Mouse (Mus musculus): ENCODE measurements around the gene Ttc1. TPM values are rescaled to one million over a fixed set of nuclear protein-coding genes. Genes with fewer than 3 reads are reported as not detected.

Ttc1 gene
- polyA plus RNA-seq, 1 experiment from 2014 or later: 60.7 TPM

DNA sequence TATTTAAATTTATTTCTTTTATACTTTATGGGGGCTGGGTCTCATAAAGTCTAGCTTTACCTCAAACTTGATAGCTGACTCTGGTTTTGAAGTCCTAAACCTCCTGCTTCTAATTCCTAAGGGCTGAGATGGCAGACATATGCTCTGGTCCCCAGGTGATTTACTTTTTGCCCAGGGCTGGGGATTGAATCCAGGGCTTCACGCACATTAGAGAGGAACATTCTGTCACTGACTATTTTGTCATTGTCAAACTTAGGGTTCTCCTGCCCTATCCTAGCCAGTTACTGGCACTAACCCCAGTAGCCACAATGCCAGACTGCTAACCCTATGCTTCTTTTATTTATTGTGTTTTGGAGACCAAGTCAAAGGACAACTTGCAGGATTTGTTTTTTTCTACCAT lies 59.0 kb downstream of the Ttc1 start:
- H3K4me1 ChIP-seq (ENCODE audit: control insufficient read depth, insufficient read depth, low read length): no peaks in the 10 kb centered on the region; the same call in 1 of the 2 replicates
- 90% methylated on average over 1 of the region's 1 CpGs for WGBS

DNA sequence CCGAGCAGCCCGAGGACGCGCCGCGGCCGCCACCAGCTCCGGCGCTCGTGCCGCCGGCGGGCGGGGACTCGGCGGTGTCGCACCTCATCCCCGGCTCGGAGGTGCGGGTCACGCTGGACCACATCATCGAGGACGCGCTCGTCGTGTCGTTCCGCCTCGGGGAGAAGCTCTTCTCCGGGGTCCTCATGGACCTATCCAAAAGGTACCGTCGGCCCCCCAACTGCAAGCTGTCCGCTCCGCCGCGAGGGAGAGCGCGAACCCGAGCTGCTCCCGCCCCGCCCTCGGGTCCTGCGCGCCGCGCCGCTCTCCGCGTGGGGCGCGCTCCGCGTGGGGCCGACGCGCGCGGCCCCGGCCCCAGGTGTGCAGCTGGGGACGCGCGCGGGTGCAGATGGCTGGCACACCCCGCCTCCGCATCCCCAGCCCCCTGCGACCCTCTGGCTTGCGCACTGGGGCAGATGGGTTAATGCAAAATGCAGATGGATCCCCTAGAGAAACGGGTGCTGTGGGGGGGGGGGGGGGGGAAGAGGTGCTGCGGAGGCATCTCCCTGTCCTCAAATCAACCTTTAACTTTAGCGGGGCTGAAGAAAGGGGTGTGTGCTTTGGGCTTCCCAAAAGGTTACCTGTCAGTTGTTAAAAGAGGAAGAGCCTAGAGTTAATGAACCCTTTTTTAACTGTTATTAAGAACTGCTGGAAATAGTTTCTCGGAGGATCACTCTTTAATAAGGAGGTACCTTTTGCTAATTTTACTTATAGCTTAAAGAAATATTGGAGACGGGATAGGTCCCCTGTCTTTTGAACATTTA lies 65.2 kb downstream of the Ttc1 start:
- under 1% methylated on average over 72 of the region's 72 CpGs for WGBS
- H3K9me3 ChIP-seq (replicated peaks; ENCODE audit: control insufficient read depth, low read length): no peaks in the 10 kb centered on the region

More for the DNA sequence above, 59.0 kb downstream of the Ttc1 start:
- no peak overlapping the region for H3K9ac ChIP-seq (ENCODE audit: low read length)
- H3K4me3 ChIP-seq (replicated peaks; ENCODE audit: low read length): no peak overlapping the region
- no peak overlapping the region for H3K4me2 ChIP-seq (ENCODE audit: low read depth, low read length)
- ATAC-seq (ENCODE audit: insufficient read depth, low FRiP score): no peak
- no peaks in the 10 kb centered on the region for H3K27me3 ChIP-seq (ENCODE audit: control insufficient read depth, insufficient read depth, low read length)
- peaks cover 7% of the 10 kb centered on the region; the same call in 1 of the 2 replicates for H3K36me3 ChIP-seq (ENCODE audit: control insufficient read depth, insufficient read depth, low read length)
- no peak overlapping the region for H3K27ac ChIP-seq (ENCODE audit: low read length)
- no peaks in the 10 kb centered on the region for H3K9me3 ChIP-seq (replicated peaks; ENCODE audit: control insufficient read depth, low read length)

DNA sequence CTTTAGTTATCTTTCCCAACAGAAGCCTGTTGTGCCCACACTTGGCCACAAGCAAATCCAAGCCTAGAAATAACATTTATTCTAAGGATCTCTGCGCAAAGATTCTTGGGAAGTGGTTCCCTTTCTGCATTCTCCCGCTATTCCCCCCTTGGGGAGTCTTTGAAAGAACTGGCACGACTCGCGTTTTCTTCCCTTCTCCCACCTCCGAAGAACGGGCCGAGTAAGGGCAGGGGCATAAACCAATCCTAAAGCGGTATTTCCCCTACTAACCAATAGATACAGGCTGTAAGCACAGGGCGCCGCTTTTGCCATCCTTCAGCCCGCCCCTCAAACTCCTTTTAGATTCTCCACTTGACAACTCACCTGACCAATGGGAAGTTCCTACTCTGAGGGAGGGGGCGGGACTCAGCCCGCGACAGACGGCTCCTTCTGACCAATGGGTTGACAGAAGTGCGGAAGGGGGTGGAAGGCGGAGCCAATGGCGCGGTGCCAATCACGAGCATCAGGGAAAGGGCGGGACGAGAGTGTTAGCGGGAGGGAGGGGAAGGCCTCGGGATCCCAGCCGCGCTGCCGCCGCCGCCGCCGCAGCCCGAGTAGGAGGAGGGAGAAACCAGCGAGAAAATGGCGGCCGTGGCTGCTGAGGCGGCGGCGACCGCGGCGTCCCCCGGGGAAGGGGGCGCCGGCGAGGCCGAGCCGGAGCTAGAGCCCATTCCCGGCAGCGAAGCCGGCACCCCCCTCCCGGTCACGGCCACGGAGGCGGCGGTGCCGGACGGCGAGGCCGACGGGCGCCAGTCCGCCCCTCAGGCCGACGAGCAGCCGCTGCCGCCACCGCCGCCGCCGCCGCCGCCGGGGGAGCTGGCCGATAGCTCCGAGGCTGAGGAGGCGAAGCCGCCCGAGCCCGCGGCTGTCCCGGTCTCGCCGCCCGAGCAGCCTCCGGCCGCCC lies 66.1 kb downstream of the Ttc1 start, which contains the start of gene Pwwp2a:
TSS of gene Pwwp2a (plus strand) at position 527 of the 943 bp plus-strand sequence.
- peak within 1 kb of the TSS; percentile 80 for H3K4me2 ChIP-seq (ENCODE audit: low read depth, low read length)
- 0% methylated on average over 73 of the region's 87 CpGs for WGBS
- no peaks in the 10 kb centered on the region for H3K9me3 ChIP-seq (replicated peaks; ENCODE audit: control insufficient read depth, low read length)
- peaks cover under 1% of the 10 kb centered on the region; the same call in 1 of the 2 replicates for H3K36me3 ChIP-seq (ENCODE audit: control insufficient read depth, insufficient read depth, low read length)
- H3K27ac ChIP-seq (ENCODE audit: low read length): peak within 1 kb of the TSS; percentile 93
- H3K27me3 ChIP-seq (ENCODE audit: control insufficient read depth, insufficient read depth, low read length): no peaks in the 10 kb centered on the region
- H3K9ac ChIP-seq (ENCODE audit: low read length): peak within 1 kb of the TSS; percentile 98
- H3K4me3 ChIP-seq (replicated peaks; ENCODE audit: low read length): peak within 1 kb of the TSS; percentile 86
- peak; percentile 100 for ATAC-seq (ENCODE audit: insufficient read depth, low FRiP score)
- H3K4me1 ChIP-seq (ENCODE audit: control insufficient read depth, insufficient read depth, low read length): peaks cover 6% of the 10 kb centered on the region; the same call in 1 of the 2 replicates

More for the DNA sequence above, 65.2 kb downstream of the Ttc1 start:
- peak overlapping the region; percentile 86 for H3K4me3 ChIP-seq (replicated peaks; ENCODE audit: low read length)
- H3K27me3 ChIP-seq (ENCODE audit: control insufficient read depth, insufficient read depth, low read length): no peaks in the 10 kb centered on the region
- peak; percentile 16; the same call in 1 of the 2 replicates for ATAC-seq (ENCODE audit: insufficient read depth, low FRiP score)
- peaks cover 3% of the 10 kb centered on the region; the same call in 1 of the 2 replicates for H3K36me3 ChIP-seq (ENCODE audit: control insufficient read depth, insufficient read depth, low read length)
- peak overlapping the region; percentile 98 for H3K9ac ChIP-seq (ENCODE audit: low read length)
- peak overlapping the region; percentile 93 for H3K27ac ChIP-seq (ENCODE audit: low read length)
- peaks cover 6% of the 10 kb centered on the region; the same call in 1 of the 2 replicates for H3K4me1 ChIP-seq (ENCODE audit: control insufficient read depth, insufficient read depth, low read length)
- peak overlapping the region; percentile 80 for H3K4me2 ChIP-seq (ENCODE audit: low read depth, low read length)

Other genes starting within 250 kb of the Ttc1 start
- gene Ccnjl, start 219.2 kb downstream of the Ttc1 start, polyA plus RNA-seq (2015; fragmentation: Nextera tagmentation; extraction: Ambion mirVana): 9.9 and 11.0 TPM in 2 replicates
- gene 4933415A04Rik, start 161.0 kb downstream of the Ttc1 start, polyA plus RNA-seq (2015; fragmentation: Nextera tagmentation; extraction: Ambion mirVana): 3.4 and 3.5 TPM in 2 replicates
- 3.1 and 3.2 TPM in 2 replicates for gene Fabp6, start 146.5 kb downstream of the Ttc1 start, polyA plus RNA-seq (2015; fragmentation: Nextera tagmentation; extraction: Ambion mirVana)
- gene Pwwp2a, start 66.0 kb downstream of the Ttc1 start, polyA plus RNA-seq (2015; fragmentation: Nextera tagmentation; extraction: Ambion mirVana): 9.4 and 11.9 TPM in 2 replicates
- 0.47 and 0.65 TPM in 2 replicates for gene Adra1b, start 153.2 kb upstream of the Ttc1 start, polyA plus RNA-seq (2015; fragmentation: Nextera tagmentation; extraction: Ambion mirVana)